Mouse (Mus musculus) thymus, postnatal 0 days (tissue): ENCODE measurements around the gene Gm21822. TPM values are rescaled to one million over a fixed set of nuclear protein-coding genes. Genes with fewer than 3 reads are reported as not detected.
"Not testable (repeated sequence)": the region's sequence is repeated elsewhere in the genome, so short reads cannot be mapped to it uniquely, and the experiment has no call there.

Source experiments
- DNase-seq: peaks from one replicate; pipeline ENCODE4 v3.0.0-alpha.2; 2015; ENCODE audit warnings: low spot score
- polyA plus RNA-seq: library from polyadenylated mRNA; unstranded; fragments of >200 nt; fragmentation: Nextera tagmentation; extraction: Ambion mirVana; gene quantifications from 2 replicates; pipeline ENCODE4 v1.2.1, GENCODE M21; 2015

The Gm21822 gene
- polyA plus RNA-seq: not detected in 2 replicates

DNA sequence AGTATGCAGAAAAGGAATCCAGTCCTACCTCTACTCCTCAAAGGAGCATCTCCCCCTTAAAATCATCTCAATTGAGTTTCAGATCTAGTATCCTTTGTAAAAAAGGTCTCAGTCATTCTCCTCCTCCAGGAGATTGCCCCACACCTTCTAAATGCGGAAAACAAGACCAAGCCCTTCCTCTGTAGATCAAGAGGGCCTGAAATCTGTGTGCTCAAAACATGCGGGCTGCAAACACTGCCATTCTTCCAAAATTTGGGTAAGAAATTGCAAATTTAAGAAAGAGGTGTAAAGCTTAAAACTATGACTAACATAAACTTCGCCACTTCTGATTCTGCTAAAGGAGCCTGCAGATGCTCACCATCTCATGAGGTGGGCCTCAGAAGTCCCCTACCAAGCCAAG lies at the start of gene Gm21822:
Gene Gm21822 (plus strand): TSS at position 301 of the 400 bp plus-strand sequence.
- not testable (repeated sequence) for DNase-seq
